Mouse (Mus musculus) neural tube, embryonic 10.5 days (tissue): Measurements from ENCODE around the gene Kif28.
A peak's percentile ranks its signal among the peaks of the same experiment; 100 is the strongest.
"Not testable (repeated sequence)": the region's sequence is repeated elsewhere in the genome, so short reads cannot be mapped to it uniquely, and the experiment has no call there.

ENCODE experiments used
- DNase-seq: peaks from one replicate; pipeline ENCODE4 v3.0.0-alpha.2; 2017; ENCODE audit warnings: low spot score; ENCODE audit errors: extremely low spot score

Gene Kif28

DNA sequence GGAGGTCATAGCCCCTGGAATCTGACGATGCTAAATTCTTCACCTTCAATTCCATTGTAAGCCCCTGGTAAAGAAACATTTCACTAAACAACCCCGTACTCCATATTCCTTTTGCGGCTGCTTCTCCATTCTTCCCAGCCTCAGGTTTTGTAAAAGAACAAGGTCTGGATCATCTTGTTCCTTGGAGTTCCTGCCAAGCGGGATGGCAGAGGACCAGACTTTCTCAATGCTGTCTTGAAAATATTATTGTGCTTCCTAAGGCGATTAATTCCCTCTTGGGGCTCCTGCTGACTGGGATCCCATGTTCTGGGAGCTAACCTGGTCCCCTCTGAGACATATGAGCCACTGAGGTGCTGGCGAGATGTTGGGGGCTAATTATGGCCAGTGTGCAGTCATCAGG, 39.9 kb downstream of the Kif28 start:
- DNase-seq, result no peak

DNA sequence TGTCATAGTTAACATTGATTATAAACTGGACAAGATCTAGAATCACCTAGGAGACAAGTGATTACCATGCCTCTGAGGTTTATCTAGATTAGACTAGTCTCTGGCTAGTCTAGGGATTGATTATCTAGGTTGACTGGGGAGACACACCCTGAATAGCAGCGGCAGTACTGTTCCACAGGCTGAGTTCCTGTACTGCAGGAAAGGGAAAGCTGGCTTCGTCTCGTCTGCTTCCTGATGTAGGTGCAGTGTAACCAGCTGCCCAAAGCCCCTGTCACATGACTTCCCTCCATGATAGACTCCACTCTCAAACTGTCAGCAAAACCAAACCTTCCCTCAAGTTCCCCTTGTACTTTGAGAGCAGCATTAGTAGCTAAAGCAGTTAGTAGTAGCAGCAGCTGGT, 40.9 kb downstream of the Kif28 start:
- DNase-seq, result no peak

DNA sequence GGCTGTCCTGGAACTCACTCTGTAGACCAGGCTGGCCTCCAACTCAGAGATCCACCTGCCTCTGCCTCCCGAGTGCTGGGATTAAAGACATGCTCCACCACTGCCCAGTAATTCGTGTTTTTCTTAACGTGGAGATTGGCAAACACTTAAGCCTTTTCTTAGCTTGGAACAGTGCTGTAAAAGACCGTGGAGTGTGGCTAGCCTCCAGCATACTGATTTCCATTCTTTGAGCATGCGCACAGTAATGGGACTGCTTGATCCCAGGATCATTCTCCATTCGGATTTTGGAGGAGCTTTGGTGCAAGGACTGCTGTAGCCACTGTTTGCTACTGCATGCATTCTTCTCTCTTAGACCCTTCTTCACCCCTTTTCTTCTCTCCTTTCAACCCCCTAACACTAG, 55.6 kb downstream of the Kif28 start:
- DNase-seq, result no peak

DNA sequence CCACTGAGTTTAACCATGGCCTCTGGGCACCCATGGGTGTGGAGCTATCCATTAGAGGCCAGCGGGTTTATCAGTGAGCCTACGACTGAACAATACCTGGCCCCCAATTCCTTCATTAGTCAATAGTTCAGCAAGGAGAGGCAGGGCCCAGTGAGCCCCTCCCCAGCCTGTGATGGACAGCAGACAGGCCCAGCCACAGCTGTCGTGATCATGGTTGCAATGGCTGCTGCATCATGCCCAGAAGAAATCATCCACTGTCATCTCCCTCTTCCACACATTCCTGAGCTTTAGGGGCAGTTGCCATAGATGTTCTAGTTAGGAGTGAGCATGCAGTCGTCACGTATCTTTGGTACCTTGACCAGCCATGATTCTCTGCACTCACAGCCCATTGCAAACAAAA, 56.2 kb downstream of the Kif28 start:
- DNase-seq, result no peak

DNA sequence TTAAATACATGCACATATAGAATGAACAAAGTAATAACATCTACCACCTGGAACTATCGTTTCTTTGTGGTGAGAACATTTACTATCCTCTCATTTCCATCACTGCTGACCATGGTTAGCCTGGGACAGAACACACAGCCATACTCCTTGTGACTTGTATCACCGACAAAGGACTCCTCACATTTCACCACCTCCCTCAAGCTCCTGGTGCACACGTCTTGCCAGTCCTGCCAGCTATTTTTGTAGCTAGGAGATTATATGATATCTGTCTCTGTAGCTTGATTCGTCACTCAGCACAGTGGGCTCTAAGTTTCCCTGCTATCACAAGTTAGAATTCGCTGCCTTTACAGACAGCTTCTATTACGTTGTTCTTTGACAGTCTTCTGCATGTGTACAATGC, 56.7 kb downstream of the Kif28 start:
- no peak for DNase-seq

DNA sequence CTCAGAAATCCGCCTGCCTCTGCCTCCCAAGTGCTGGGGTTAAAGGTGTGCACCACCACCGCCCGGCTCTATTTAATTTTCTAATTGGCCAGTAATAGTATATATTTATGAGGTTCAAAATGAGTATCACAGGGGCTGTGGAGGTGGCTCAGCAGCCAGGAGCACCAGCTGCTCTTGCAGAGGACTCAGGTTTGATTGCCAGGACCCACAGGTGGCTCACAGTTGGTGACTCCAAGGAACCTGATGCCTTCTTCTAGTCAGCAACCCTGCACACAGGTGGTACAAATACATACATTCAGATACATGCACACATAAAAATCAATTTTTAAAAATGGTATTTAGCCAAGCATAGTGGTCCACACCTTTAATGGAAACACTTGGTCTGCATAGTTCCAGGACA, 57.1 kb downstream of the Kif28 start:
- no peak for DNase-seq

DNA sequence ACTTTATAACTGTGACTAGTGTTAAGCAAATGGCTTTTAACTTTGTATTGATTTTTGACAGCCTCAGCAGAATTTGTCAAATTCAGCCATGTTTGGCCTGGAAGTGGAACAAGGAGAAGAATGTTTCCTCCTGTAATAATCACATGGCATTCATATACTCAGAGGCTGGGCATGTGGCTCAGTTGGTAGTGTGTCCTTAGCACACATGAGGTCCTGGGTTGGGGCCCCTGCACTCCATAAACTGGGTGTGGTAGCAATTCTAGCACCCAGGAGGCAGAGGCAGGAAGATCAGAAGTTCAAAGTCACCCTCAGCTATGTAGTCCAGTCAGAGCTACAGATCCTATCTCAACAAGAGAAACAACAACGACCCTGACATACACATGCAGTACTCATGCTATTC, 57.8 kb downstream of the Kif28 start:
- DNase-seq, result no peak

DNA sequence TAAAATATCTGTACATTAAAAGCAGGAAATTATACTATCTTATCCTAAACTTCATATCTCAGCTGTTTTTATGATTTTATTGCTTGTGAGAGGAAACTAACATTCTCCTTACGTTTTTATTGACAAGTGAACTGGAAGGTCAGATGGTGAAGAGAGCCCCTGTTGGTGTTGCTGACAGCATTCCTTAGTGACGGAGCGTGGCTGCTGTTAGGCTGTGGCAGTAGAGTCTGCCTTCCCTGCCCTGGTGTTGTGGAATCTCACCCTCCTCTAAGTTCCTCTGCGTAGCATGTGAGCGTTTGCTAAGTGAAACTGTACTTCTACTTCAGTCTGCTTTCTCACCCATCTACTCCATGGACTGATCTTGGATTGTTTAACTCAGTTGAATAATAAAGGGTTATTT, 58.3 kb downstream of the Kif28 start:
- DNase-seq, result no peak

DNA sequence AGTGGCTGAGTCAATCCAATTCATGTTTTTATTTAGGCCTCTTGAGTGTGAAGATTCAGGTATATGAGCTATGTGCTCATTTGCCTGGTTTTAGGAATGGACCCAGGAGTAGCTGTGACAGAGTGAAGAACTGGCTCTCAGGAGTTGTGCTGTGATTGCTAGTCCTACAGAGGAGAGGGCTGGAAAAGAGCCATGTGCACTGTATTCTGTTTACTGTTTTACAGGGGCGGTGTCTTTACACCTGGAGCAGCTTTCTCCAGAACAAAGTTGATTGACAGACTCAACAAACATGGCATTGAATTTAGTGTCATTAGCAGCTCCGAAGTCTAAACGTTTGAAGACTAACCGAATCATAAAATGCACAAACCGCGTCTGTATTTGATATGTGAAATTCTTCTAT, 58.7 kb downstream of the Kif28 start:
- no peak for DNase-seq

DNA sequence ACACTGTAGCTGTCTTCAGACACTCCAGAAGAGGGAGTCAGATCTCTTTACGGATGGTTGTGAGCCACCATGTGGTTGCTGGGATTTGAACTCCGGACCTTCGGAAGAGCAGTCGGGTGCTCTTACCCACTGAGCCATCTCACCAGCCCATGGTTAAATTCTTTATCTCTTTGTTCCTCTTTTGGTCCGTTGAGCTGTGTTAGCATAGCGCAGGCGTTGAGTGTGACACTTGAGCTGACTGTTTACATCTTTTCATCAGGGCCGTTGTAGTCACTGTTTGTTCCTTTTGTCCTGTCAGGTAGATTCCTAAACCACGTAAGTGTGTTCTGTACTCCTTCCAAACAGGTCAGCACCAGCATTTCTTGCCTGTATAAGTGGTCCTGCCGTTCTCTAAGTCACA, 62.3 kb downstream of the Kif28 start:
- DNase-seq, result not testable (repeated sequence)

DNA sequence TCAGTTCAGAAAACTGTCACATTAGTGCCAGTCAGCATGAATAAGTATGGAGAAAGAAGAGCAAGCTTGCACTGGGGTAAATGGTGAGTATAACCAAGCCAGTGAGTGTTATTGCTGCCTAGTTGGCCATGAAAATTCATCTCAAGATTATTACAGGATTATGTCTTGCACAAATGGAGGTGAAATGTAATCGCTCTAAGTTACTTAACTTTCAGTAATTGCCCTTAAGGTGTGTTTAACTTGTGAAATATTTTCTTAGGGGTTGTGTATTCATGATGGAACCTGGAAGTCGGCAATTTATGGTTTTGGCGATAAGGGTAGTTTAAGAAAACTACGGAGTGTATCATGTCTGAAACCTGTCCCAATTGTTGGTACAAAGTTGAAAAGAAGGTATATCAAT, 65.7 kb downstream of the Kif28 start:
- no peak for DNase-seq

DNA sequence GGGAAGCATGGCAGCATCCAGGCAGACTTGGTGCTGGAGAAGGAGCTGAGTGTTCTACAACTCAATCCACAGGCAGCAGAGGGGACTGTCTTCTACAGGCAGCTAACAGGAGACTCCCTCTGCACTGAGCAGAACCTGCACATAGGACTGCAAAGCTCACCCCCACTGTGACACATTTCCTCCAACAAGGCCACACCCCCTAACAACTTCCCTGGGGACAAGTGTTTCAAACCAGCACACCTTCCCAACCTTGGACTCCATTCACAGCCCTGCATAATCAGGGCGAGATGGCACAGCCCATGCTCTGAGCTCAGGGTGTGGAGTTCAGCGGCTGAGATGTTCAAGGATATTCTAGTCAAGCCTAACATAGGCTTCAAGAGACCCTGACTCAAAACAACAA, 68.0 kb downstream of the Kif28 start:
- DNase-seq, result no peak

DNA sequence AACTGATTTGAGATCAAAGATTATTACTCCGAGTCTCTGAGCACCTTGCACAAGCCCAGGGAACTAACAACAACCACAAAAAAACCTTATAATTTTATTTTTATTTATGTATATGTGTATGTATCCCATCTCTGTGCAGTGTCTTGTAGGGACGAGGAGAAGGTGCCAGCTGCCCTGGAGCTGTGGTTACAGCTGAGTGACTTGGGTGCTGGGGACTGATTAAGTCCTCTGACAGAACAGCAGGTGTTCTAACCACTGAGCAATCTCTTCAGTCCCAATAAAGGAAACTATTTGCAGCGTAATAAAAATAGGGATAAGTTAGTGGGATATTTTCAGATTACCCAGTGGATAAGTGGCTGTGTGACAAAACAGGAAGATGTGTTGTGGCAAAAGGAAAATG, 70.7 kb downstream of the Kif28 start:
- DNase-seq, result no peak

DNA sequence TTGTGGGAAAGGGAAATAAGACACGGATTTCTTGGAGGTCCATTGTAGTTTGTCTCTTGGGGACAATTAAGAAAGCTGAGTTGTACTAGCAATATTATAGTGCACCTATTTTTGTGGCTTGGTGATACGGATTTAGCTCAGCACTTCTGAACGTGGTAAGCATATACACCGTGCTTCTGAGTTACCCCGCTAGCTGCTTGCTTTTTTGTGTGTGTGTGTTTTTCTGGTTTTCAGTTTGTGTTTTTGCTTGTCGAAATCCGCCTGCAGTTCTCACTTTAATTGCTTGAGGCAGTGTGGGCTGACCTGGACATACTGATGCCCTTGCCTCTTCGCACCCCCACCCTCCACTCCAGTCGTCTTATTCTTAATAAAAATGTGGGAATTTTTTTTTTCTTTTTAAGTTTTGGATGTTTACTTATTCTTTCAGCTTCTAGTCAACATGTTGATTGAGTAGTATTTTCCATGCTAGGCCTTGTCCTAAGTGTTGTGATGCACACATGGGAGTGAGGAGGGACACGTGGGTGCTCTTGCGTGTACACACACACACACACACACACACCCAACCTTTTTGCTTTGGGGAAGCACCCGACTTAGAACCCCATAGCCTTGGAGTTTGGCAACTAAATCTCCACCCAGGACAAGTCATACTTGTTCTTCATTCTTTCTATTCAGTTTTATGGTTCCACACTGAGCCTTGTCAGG, 76.1 kb downstream of the Kif28 start:
- peak; percentile 20 for DNase-seq

DNA sequence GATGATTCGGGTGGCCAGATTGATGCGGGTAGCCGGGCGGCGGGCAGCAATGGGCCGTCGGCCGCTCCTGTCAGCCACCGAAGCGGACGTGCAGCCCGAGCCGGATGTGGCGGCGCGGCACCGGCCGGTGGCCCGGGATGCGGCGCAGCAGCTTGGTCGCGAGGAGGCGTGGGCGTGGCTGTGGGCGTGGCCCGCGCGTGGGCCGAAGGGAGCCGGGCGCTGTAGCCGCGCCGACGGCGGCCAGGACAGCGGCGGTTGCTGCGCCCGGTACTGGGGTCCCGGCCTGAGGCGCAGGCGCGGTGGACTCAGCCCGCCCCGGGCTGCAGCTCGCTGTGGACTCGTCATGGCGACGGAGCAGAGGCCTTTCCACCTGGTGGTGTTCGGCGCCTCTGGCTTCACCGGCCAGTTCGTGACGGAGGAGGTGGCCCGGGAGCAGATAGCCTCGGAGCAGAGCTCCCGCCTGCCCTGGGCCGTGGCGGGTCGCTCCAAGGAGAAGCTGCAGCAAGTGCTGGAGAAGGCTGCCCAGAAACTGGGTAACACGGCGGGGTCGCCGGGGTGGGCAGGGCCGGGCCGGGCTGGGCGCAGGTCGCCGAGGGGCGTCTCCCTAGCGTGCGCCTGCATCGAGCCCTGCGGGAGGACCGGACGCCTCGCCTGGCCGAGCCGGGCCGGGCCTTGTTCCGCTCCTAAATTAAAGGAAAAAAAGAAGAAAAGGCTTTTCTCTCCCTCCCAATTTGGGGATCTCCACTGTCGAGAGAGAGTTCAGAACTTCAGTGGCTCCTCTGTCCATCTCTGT, 76.9 kb downstream of the Kif28 start, which contains the start of gene Sccpdh:
Gene Sccpdh, plus strand, starts transcription at position 198 of the 793 bp plus-strand sequence.
- DNase-seq, result peak; percentile 88

DNA sequence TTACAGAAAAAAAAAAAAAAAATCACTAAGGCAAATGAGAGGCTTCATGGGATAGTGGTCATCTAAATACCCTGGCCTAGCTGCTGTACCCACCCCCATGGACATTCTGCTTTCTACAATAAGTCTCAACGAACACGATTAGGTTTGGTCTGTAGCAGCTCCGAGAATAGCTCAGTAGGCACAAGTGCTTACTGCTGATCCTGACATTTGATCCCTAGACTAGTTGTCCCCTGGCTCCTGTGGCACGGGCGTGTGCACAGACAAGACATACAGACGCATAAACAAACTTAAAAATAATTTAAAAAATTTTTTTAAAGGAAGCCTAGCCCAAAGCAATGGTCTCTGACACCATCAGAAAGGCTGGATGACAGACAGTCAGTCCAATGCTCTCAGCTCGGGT, 77.6 kb downstream of the Kif28 start:
- no peak for DNase-seq

DNA sequence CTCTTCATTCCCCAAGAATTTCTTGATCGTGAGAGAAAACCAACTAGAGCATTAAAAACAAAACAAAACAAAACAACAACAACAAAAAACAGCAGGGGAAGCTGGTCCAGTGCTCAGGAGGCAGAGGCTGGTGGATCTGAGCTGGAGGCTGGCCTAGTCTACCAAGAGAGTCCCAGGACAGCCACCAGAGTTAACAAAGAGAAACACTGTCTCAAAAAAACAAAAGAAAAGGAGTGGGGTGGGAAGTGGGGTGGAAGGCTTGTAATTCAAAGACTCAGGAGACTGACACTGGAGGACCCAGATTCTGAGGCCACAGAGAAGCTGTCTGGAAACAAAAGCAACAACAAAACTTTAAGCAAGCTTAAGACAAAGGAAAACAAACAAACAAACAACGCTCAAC, 78.1 kb downstream of the Kif28 start:
- no peak for DNase-seq

DNA sequence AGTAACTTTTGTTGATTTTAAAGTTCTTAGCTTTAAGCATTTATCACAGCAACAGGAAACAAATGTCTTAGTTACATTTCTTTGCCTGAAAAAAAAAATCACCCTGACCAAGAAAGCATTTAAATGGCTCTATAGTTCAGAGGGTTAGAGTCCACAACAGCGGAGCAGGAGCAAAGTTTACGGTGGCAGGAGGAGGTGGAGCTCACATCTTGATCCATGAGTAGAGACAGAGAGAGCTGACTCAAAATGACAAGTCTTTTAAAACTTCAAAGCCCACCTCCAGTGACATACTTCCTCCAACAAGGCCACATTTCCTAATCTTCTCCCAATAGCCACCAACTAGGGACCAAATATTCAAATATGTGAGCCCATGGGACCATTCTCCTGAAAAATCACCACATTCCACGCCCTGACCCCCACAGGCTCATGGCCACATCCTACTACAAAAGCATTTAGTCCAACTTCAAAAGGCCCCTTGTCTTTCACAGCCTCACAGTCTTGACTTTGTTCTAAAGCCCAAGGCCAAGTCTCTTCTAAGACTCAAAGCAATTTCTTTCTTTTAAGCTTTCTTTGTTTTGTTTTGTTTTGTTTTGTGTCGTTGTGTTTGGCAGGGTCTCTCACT, 80.7 kb downstream of the Kif28 start:
- DNase-seq, result no peak

DNA sequence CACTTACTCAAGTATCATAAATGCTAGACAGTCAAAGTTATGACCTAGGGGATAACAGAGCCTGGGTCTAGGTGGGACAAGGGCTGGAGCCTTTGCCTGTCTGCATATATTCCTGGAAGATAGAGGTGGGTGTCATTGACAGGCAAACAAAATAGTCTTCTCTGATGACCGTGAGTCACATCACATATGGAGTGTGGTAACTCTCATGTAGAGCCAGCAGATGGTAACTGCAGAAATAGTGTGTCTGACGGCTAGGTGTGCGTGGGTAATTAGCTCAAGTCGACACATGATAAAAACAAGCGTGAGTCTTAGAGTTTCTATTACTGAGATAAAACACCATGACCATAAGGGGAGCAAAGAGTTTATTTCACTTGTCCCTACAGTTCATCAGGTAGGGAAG, 82.0 kb downstream of the Kif28 start:
- DNase-seq, result no peak

DNA sequence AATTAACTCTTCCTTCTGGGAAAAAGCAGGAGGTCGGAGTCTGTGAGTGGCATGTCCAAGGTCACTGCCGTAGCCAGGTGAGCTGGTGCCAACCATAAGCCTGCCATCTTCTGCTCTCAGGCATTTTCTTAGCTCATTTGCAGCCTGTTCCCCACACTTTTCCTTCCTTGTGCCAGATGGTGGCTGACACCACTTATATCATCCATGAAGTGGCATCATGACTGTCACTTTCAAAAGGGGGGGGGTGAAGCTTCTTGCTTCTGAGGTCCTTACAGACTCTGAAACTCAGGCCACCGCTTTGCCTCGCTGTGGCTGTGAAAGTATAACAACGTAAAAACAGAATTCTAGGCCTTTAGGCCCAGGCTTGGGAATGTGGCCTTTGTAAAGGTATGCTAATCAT, 93.8 kb downstream of the Kif28 start:
- no peak for DNase-seq

DNA sequence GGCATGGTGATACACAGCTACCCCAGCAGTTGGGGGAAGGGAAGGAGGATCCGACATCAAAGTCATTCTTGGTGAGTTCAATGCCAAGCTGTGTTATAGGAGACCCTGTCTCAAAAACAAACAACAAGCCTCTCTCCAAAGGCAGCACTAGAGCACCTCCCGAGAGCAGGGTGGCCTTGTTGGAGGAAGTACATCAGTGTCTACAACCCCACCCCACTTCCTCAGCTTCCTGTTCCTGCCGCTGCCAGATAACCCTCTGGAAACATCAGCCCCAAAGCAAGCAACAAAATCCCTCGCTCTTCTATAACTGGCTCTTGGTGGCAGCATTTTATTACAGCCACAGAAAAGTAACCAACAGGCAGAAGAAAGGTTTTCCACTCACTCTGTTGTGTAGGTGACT, 94.8 kb downstream of the Kif28 start:
- DNase-seq, result no peak

DNA sequence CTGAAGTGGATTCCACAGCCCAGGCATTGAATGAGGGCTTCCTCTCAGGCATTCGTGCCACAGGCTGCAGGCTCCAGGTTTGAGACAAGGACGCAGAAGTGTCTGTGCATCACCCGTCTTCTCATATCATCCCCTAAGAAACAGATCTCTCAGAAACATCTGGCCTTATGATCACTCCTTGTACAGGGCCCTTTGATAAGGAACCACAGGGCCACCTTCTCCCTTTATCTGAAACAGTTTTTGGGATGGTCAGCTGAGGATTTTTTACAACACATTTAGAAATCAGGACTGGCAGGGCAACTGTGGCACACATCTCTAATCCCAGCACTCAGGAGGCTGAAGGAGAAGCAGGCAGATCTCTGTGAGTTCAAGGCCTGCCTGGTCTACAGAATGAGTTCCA, 95.7 kb downstream of the Kif28 start:
- DNase-seq, result no peak

DNA sequence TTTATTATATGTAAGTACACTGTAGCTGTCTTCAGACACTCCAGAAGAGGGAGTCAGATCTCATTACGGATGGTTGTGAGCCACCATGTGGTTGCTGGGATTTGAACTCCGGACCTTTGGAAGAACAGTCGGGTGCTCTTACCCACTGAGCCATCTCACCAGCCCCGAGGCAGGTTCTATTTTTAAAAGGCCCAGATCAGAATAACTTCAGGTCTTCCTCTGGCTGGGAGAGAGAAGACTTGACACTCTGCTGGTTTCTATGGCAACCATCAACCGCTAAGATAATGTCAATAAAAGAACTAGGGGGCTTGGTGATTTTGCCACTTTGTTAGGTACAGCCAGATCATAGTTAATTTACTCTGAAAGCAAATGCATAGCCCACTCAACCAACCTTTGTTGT, 96.4 kb downstream of the Kif28 start:
- not testable (repeated sequence) for DNase-seq
